In genomic region chr8:70416941-70417340, GRCm38 (mm10) we compare ENCODE assay signal across 10 mouse cellular contexts. TPM values are rescaled to one million over a fixed set of nuclear protein-coding genes. Genes with fewer than 3 reads are reported as not detected.
DNase-seq lines count a peak whose midpoint lies in the region; ATAC-seq lines count a peak whose summit lies in the region.
"Had no signal": no experiment of that assay in that cellular context is flagged by ENCODE, and none has a peak within 500 bp of the region (broad histone marks: within the 10 kb centered on the region; RNA-seq: fewer than 3 reads in every experiment).

No protein-coding gene starts in this region.

- no peak for ATAC-seq in midbrain, embryonic 16.5 days
- ATAC-seq: forebrain, embryonic 14.5 days had no signal

- no peaks in the 10 kb centered on the region for H3K27me3 ChIP-seq in midbrain, embryonic 16.5 days (ENCODE audit: control insufficient read depth, insufficient read depth, low read depth, low read length)

- no peak overlapping the region for H3K4me3 ChIP-seq in midbrain, embryonic 16.5 days (ENCODE audit: low read depth, low read length)

- intact Hi-C loops in left cerebral cortex, postnatal 10 days (cut with DNase I) = loop anchor here (5.0 kb wide), 1 partner anchor 85 kb away; no protein-coding TSS in a partner anchor

- 0 out of 2 replicates have a peak overlapping the region, but pooled peaks have one; percentile 43 for H3K9ac ChIP-seq in midbrain, embryonic 16.5 days (ENCODE audit: low read depth, low read length)

- no peak overlapping the region for H3K4me2 ChIP-seq in midbrain, embryonic 16.5 days (ENCODE audit: low read length)

- H3K9me3 ChIP-seq in midbrain, embryonic 16.5 days (replicated peaks; ENCODE audit: control insufficient read depth, low read length, poor library complexity, severe bottlenecking) = no peaks in the 10 kb centered on the region

- H3K36me3 ChIP-seq in midbrain, embryonic 16.5 days (ENCODE audit: control insufficient read depth, insufficient read depth, low read length) = no peaks in the 10 kb centered on the region; the same call in 1 of the 2 replicates

- 30% methylated on average over 6 of the region's 6 CpGs for WGBS in midbrain, embryonic 16.5 days

- H3K4me1 ChIP-seq in midbrain, embryonic 16.5 days (ENCODE audit: control insufficient read depth, insufficient read depth, low read length) = peaks cover 16% of the 10 kb centered on the region

- peak; percentile 61 to 70 for DNase-seq in left cerebral cortex, adult 18-20 months (ENCODE audit: low spot score in 2 of 2)
- no peak for DNase-seq in left cerebral cortex, postnatal 10 days (ENCODE audit: extremely low spot score in 1 of 2, low spot score in 2 of 2)
- peak; percentile 66 for DNase-seq in cerebellum, adult 8-10 months
- DNase-seq in frontal cortex, adult 2 months (ENCODE audit: extremely low spot score in 1 of 2, low spot score in 1 of 2) = peak; percentile 65 to 74
- DNase-seq in lung, postnatal 25 days (ENCODE audit: low spot score) = no peak
- DNase-seq in adrenal gland, postnatal 14 days = no peak
- DNase-seq: kidney, postnatal 14 days; thymus, adult 2 months had no signal

- no peak overlapping the region for H3K27ac ChIP-seq in midbrain, embryonic 16.5 days (ENCODE audit: low read length)

RNA-seq across cellular contexts. Expression of gene Crtc1, which starts 22.4 kb away (rescaled TPM):
- total RNA-seq in left cerebral cortex, adult 18-20 months (2021) = 100 to 1,000 TPM; 152 to 154 TPM
- 100 to 1,000 TPM in 1 of 2 experiments, 10 to 100 TPM in 1; 98.8 to 105 TPM for total RNA-seq in left cerebral cortex, postnatal 10 days (2021)
- 103 and 110 TPM in 2 replicates for polyA plus RNA-seq in frontal cortex, adult 2 months (2012; rRNA removed)
- 53.4 and 56.3 TPM in 2 replicates for polyA plus RNA-seq in midbrain, embryonic 16.5 days (2015; fragmentation: Nextera tagmentation; extraction: Ambion mirVana)
- total RNA-seq in adrenal gland, postnatal 14 days (2021) = 19.4 and 20.6 TPM in 2 replicates

RNA-seq across cellular contexts. Expression of gene Comp, which starts 43.6 kb away (rescaled TPM):
- total RNA-seq in left cerebral cortex, adult 18-20 months (2021) = under 1 TPM; 0.30 to 0.33 TPM
- total RNA-seq in left cerebral cortex, postnatal 10 days (2021) = under 1 TPM in 1 of 2 experiments, not detected in 1; 0.14 TPM
- polyA plus RNA-seq in frontal cortex, adult 2 months (2012; rRNA removed) = 0.19 and 0.26 TPM in 2 replicates
- 0.36 and 0.47 TPM in 2 replicates for polyA plus RNA-seq in midbrain, embryonic 16.5 days (2015; fragmentation: Nextera tagmentation; extraction: Ambion mirVana)
- total RNA-seq in adrenal gland, postnatal 14 days (2021) = 1.4 TPM in 1 of 2 replicates, not detected in the other
- polyA plus RNA-seq: forebrain, embryonic 14.5 days had no signal

RNA-seq across cellular contexts. Expression of gene Klhl26, which starts 59.8 kb away (rescaled TPM):
- 10 to 100 TPM; 43.7 to 44.4 TPM for total RNA-seq in left cerebral cortex, adult 18-20 months (2021)
- 10 to 100 TPM; 33.1 to 33.8 TPM for total RNA-seq in left cerebral cortex, postnatal 10 days (2021)
- polyA plus RNA-seq in frontal cortex, adult 2 months (2012; rRNA removed) = 59.4 and 59.6 TPM in 2 replicates
- polyA plus RNA-seq in midbrain, embryonic 16.5 days (2015; fragmentation: Nextera tagmentation; extraction: Ambion mirVana) = 31.0 and 32.4 TPM in 2 replicates
- total RNA-seq in adrenal gland, postnatal 14 days (2021) = 15.7 and 16.3 TPM in 2 replicates

Comparison
In these comparisons a context has a peak if more than half of its experiments do, and no peak if none do; other contexts are left out.
1. DNase-seq: peak in left cerebral cortex, adult 18-20 months (2 of 2), cerebellum, adult 8-10 months (single experiment) and frontal cortex, adult 2 months (2 of 2); none in left cerebral cortex, postnatal 10 days (0 of 2), lung, postnatal 25 days (single experiment) and adrenal gland, postnatal 14 days (single experiment).